Mouse (Mus musculus): ENCODE results near the gene Olfr1105. TPM values are rescaled to one million over a fixed set of nuclear protein-coding genes. Genes with fewer than 3 reads are reported as not detected.

Olfr1105 gene
- polyA plus RNA-seq, 1 experiment, result not detected

GRCm38 (mm10) chr2:86991121-86991520 is 45.2 kb downstream of the Olfr1105 start, which contains the start of gene Olfr1101:
TSS of gene Olfr1101 (minus strand) at chr2:86991221.
- Histone ChIP-seq H3K36me3 (ENCODE audit: control insufficient read depth, insufficient read depth) (no peaks in the 10 kb centered on the region), H3K4me3 (no peak within 1 kb of the TSS), H3K27me3 (ENCODE audit: control insufficient read depth, insufficient read depth, insufficient read length) (no peaks in the 10 kb centered on the region), H3K79me2 (ENCODE audit: control insufficient read depth, insufficient read depth) (no peaks in the 10 kb centered on the region), H3K4me2 (ENCODE audit: low read depth) (no peak within 1 kb of the TSS), H3ac (ENCODE audit: control insufficient read depth, insufficient read length) (no peak within 1 kb of the TSS)
- TF ChIP-seq POLR2AphosphoS2 (IDR thresholded peaks at IDR 0.05; ENCODE audit: insufficient read length, low read depth) (no peak), MYOD1 (IDR thresholded peaks at IDR 0.05; ENCODE audit: control insufficient read depth in 1 of 3, insufficient read length in 2 of 3, low read depth in 2 of 3) (no peak), USF1 (IDR thresholded peaks at IDR 0.05; ENCODE audit: low read depth) (no peak), TCF12 (IDR thresholded peaks at IDR 0.05; ENCODE audit: insufficient read depth, poor library complexity, severe bottlenecking) (no peak), POLR2A (IDR thresholded peaks at IDR 0.05; ENCODE audit: insufficient read length, low read depth) (no peak), REST (IDR thresholded peaks at IDR 0.05; ENCODE audit: insufficient read depth, insufficient read length) (no peak)

Other genes with a start within 250 kb of the Olfr1105 start
- gene Olfr141, start 226.5 kb downstream of the Olfr1105 start, polyA plus RNA-seq (2012; fragmentation: generic; extraction: Trizol), result not detected
- gene Olfr1094, start 211.9 kb downstream of the Olfr1105 start, polyA plus RNA-seq (2012; fragmentation: generic; extraction: Trizol), result not detected
- not detected for gene Olfr1095, start 184.8 kb downstream of the Olfr1105 start, polyA plus RNA-seq (2012; fragmentation: generic; extraction: Trizol)
- not detected for gene Gm13723, start 161.7 kb downstream of the Olfr1105 start, polyA plus RNA-seq (2012; fragmentation: generic; extraction: Trizol)
- not detected for gene Olfr1097, start 144.3 kb downstream of the Olfr1105 start, polyA plus RNA-seq (2012; fragmentation: generic; extraction: Trizol)
- gene Olfr1098, start 112.0 kb downstream of the Olfr1105 start, polyA plus RNA-seq (2012; fragmentation: generic; extraction: Trizol), result not detected
- gene Olfr1099, start 75.8 kb downstream of the Olfr1105 start, polyA plus RNA-seq (2012; fragmentation: generic; extraction: Trizol), result not detected
- not detected for gene Olfr1100, start 56.6 kb downstream of the Olfr1105 start, polyA plus RNA-seq (2012; fragmentation: generic; extraction: Trizol)
- not detected for gene Olfr1101, start 45.3 kb downstream of the Olfr1105 start, polyA plus RNA-seq (2012; fragmentation: generic; extraction: Trizol)
- gene Olfr1102, start 38.1 kb downstream of the Olfr1105 start, polyA plus RNA-seq (2012; fragmentation: generic; extraction: Trizol), result not detected
- not detected for gene Olfr1104, start 9.5 kb downstream of the Olfr1105 start, polyA plus RNA-seq (2012; fragmentation: generic; extraction: Trizol)
- gene Olfr1106, start 15.7 kb upstream of the Olfr1105 start, polyA plus RNA-seq (2012; fragmentation: generic; extraction: Trizol), result not detected
- gene Olfr1107, start 39.3 kb upstream of the Olfr1105 start, polyA plus RNA-seq (2012; fragmentation: generic; extraction: Trizol), result not detected
- gene Olfr1109, start 59.5 kb upstream of the Olfr1105 start, polyA plus RNA-seq (2012; fragmentation: generic; extraction: Trizol), result not detected
- not detected for gene Olfr259, start 78.0 kb upstream of the Olfr1105 start, polyA plus RNA-seq (2012; fragmentation: generic; extraction: Trizol)
- not detected for gene Olfr1110, start 103.8 kb upstream of the Olfr1105 start, polyA plus RNA-seq (2012; fragmentation: generic; extraction: Trizol)
- gene Olfr1111, start 116.1 kb upstream of the Olfr1105 start, polyA plus RNA-seq (2012; fragmentation: generic; extraction: Trizol), result not detected
- not detected for gene Olfr1112, start 151.3 kb upstream of the Olfr1105 start, polyA plus RNA-seq (2012; fragmentation: generic; extraction: Trizol)
- not detected for gene Olfr1113, start 172.4 kb upstream of the Olfr1105 start, polyA plus RNA-seq (2012; fragmentation: generic; extraction: Trizol)
- not detected for gene Olfr1115, start 211.5 kb upstream of the Olfr1105 start, polyA plus RNA-seq (2012; fragmentation: generic; extraction: Trizol)
- not detected for gene Olfr1116, start 231.0 kb upstream of the Olfr1105 start, polyA plus RNA-seq (2012; fragmentation: generic; extraction: Trizol)